Mouse (Mus musculus) C2C12 (cell line): ENCODE measurements around the gene Rbm8a.

ENCODE experiments used
- CEBPB ChIP-seq: IDR thresholded peaks from one replicate; pipeline ENCODE4 v1.6.1; 2011; ENCODE audit warnings: low read depth, mild to moderate bottlenecking, control low read depth, moderate library complexity
- CTCF ChIP-seq: IDR thresholded peaks from one replicate; pipeline ENCODE4 v1.5.1; 2011; ENCODE audit not compliant: control insufficient read depth, insufficient read depth, insufficient read length
- MYOG ChIP-seq: IDR thresholded peaks from one replicate; pipeline ENCODE4 v1.6.1; 2011; ENCODE audit not compliant: control insufficient read depth, insufficient read length; ENCODE audit errors: extremely low read depth

GRCm38 (mm10) chr3:96596855-96597254 is 32.9 kb upstream of the Rbm8a start:
- TF ChIP-seq MYOG (no peak), CTCF (no peak), CEBPB (no peak)
